Mouse (Mus musculus): ENCODE data around the gene Mrpl53. TPM values are rescaled to one million over a fixed set of nuclear protein-coding genes. Genes with fewer than 3 reads are reported as not detected.

Mrpl53 gene
- polyA plus RNA-seq, 1 experiment from 2014 or later: 121 TPM

- under 1% methylated on average over 46 of the region's 46 CpGs for WGBS
- H3K9ac ChIP-seq (replicated peaks): peak overlapping the region; percentile 83
- H3K27me3 ChIP-seq: peaks cover 49% of the 10 kb centered on the region
These were observed 30.4 kb upstream of the Mrpl53 start for GRCm38 (mm10) chr6:83078324-83078858.

GRCm38 (mm10) chr6:83080210-83080609, 28.6 kb upstream of the Mrpl53 start:
- peaks cover 49% of the 10 kb centered on the region for H3K27me3 ChIP-seq

More at GRCm38 (mm10) chr6:83078324-83078858, 30.4 kb upstream of the Mrpl53 start:
- H3K9me3 ChIP-seq: no peaks in the 10 kb centered on the region
- H3K4me1 ChIP-seq: peaks cover 22% of the 10 kb centered on the region
- peak overlapping the region; percentile 80 for H3K4me3 ChIP-seq
- peak overlapping the region; percentile 92 for H3K27ac ChIP-seq (replicated peaks)
- H3K4me2 ChIP-seq (replicated peaks): peak overlapping the region; percentile 77
- peaks cover 10% of the 10 kb centered on the region for H3K36me3 ChIP-seq
- peak; percentile 93 for ATAC-seq (replicated peaks)

GRCm38 (mm10) chr6:83083497-83083896, 25.3 kb upstream of the Mrpl53 start:
- Histone ChIP-seq H3K4me2 (replicated peaks) (no peak overlapping the region), H3K4me1 (peaks cover 23% of the 10 kb centered on the region), H3K36me3 (peaks cover 10% of the 10 kb centered on the region), H3K9ac (replicated peaks) (no peak overlapping the region), H3K27ac (replicated peaks) (no peak overlapping the region), H3K27me3 (peaks cover 63% of the 10 kb centered on the region), H3K9me3 (no peaks in the 10 kb centered on the region), H3K4me3 (no peak overlapping the region)
- WGBS: 14% methylated on average over 5 of the region's 5 CpGs
- no peak for ATAC-seq (replicated peaks)

More at GRCm38 (mm10) chr6:83080210-83080609, 28.6 kb upstream of the Mrpl53 start:
- ATAC-seq (replicated peaks): no peak
- H3K4me3 ChIP-seq: no peak overlapping the region
- no peak overlapping the region for H3K9ac ChIP-seq (replicated peaks)
- H3K9me3 ChIP-seq: no peaks in the 10 kb centered on the region
- WGBS: 97% methylated on average over 5 of the region's 5 CpGs
- no peak overlapping the region for H3K27ac ChIP-seq (replicated peaks)
- H3K36me3 ChIP-seq: peaks cover 10% of the 10 kb centered on the region
- no peak overlapping the region for H3K4me2 ChIP-seq (replicated peaks)
- peaks cover 22% of the 10 kb centered on the region for H3K4me1 ChIP-seq

GRCm38 (mm10) chr6:83084477-83084876, 24.4 kb upstream of the Mrpl53 start:
- no peak for ATAC-seq (replicated peaks)
- WGBS: 6% methylated on average over 6 of the region's 6 CpGs

GRCm38 (mm10) chr6:83086121-83087035, 22.5 kb upstream of the Mrpl53 start, which contains the start of gene Lbx2:
TSS of gene Lbx2 (plus strand) at chr6:83086367.
- H3K36me3 ChIP-seq: peaks cover 4% of the 10 kb centered on the region
- H3K9ac ChIP-seq (replicated peaks): no peak within 1 kb of the TSS
- no peak within 1 kb of the TSS for H3K4me2 ChIP-seq (replicated peaks)
- WGBS: 1% methylated on average over 42 of the region's 42 CpGs
- ATAC-seq (replicated peaks): no peak
- peaks cover 7% of the 10 kb centered on the region for H3K4me1 ChIP-seq
- H3K4me3 ChIP-seq: no peak within 1 kb of the TSS
- H3K9me3 ChIP-seq: no peaks in the 10 kb centered on the region
- peaks cover 86% of the 10 kb centered on the region for H3K27me3 ChIP-seq
- H3K27ac ChIP-seq (replicated peaks): no peak within 1 kb of the TSS

More at GRCm38 (mm10) chr6:83084477-83084876, 24.4 kb upstream of the Mrpl53 start:
- H3K4me2 ChIP-seq (replicated peaks): no peak overlapping the region
- H3K27ac ChIP-seq (replicated peaks): no peak overlapping the region
- peaks cover 15% of the 10 kb centered on the region for H3K4me1 ChIP-seq
- H3K27me3 ChIP-seq: peaks cover 71% of the 10 kb centered on the region
- no peak overlapping the region for H3K4me3 ChIP-seq
- no peak overlapping the region for H3K9ac ChIP-seq (replicated peaks)
- no peaks in the 10 kb centered on the region for H3K9me3 ChIP-seq
- H3K36me3 ChIP-seq: peaks cover 10% of the 10 kb centered on the region

- Histone ChIP-seq H3K4me1 (peaks cover 7% of the 10 kb centered on the region), H3K9ac (replicated peaks) (no peak overlapping the region), H3K4me2 (replicated peaks) (no peak overlapping the region; the same call in 1 of the 2 replicates), H3K27me3 (peaks cover 82% of the 10 kb centered on the region), H3K9me3 (no peaks in the 10 kb centered on the region), H3K36me3 (no peaks in the 10 kb centered on the region), H3K27ac (replicated peaks) (no peak overlapping the region), H3K4me3 (0 out of 2 replicates have a peak overlapping the region, but pooled peaks have one; percentile 2)
- WGBS: 1% methylated on average over 47 of the region's 47 CpGs
- no peak for ATAC-seq (replicated peaks)
These were observed 21.5 kb upstream of the Mrpl53 start for GRCm38 (mm10) chr6:83087205-83087925.

GRCm38 (mm10) chr6:83087926-83088260, 20.9 kb upstream of the Mrpl53 start:
- peaks cover 7% of the 10 kb centered on the region for H3K4me1 ChIP-seq
- no peaks in the 10 kb centered on the region for H3K36me3 ChIP-seq
- no peak overlapping the region for H3K4me3 ChIP-seq
- ATAC-seq (replicated peaks): no peak
- no peaks in the 10 kb centered on the region for H3K9me3 ChIP-seq
- no peak overlapping the region for H3K27ac ChIP-seq (replicated peaks)
- no peak overlapping the region for H3K9ac ChIP-seq (replicated peaks)
- H3K27me3 ChIP-seq: peaks cover 77% of the 10 kb centered on the region
- 5% methylated on average over 9 of the region's 9 CpGs for WGBS
- no peak overlapping the region for H3K4me2 ChIP-seq (replicated peaks)

- H3K4me3 ChIP-seq: no peak overlapping the region
- 56% methylated on average over 6 of the region's 6 CpGs for WGBS
- H3K9ac ChIP-seq (replicated peaks): no peak overlapping the region
- H3K36me3 ChIP-seq: no peaks in the 10 kb centered on the region
- no peaks in the 10 kb centered on the region for H3K9me3 ChIP-seq
- ATAC-seq (replicated peaks): no peak
- no peak overlapping the region for H3K27ac ChIP-seq (replicated peaks)
- H3K4me1 ChIP-seq: peaks cover 1% of the 10 kb centered on the region; the same call in 1 of the 2 replicates
- H3K27me3 ChIP-seq: peaks cover 37% of the 10 kb centered on the region
- no peak overlapping the region for H3K4me2 ChIP-seq (replicated peaks)
These were observed 16.3 kb upstream of the Mrpl53 start for GRCm38 (mm10) chr6:83092416-83093127.

GRCm38 (mm10) chr6:83095968-83096367, 12.9 kb upstream of the Mrpl53 start:
- H3K27ac ChIP-seq (replicated peaks): no peak overlapping the region
- no peak overlapping the region for H3K4me3 ChIP-seq
- H3K4me2 ChIP-seq (replicated peaks): no peak overlapping the region
- no peaks in the 10 kb centered on the region for H3K36me3 ChIP-seq
- peaks cover 8% of the 10 kb centered on the region; the same call in 1 of the 2 replicates for H3K27me3 ChIP-seq
- WGBS: 43% methylated on average over 6 of the region's 6 CpGs
- H3K4me1 ChIP-seq: peaks cover 3% of the 10 kb centered on the region
- H3K9ac ChIP-seq (replicated peaks): no peak overlapping the region
- no peak for ATAC-seq (replicated peaks)
- no peaks in the 10 kb centered on the region for H3K9me3 ChIP-seq

- Histone ChIP-seq H3K27me3 (peaks cover 8% of the 10 kb centered on the region; the same call in 1 of the 2 replicates), H3K9me3 (no peaks in the 10 kb centered on the region), H3K4me2 (replicated peaks) (no peak overlapping the region), H3K36me3 (no peaks in the 10 kb centered on the region), H3K4me3 (no peak overlapping the region), H3K4me1 (peaks cover 22% of the 10 kb centered on the region), H3K9ac (replicated peaks) (no peak overlapping the region), H3K27ac (replicated peaks) (no peak overlapping the region)
- ATAC-seq (replicated peaks): no peak
- WGBS: 85% methylated on average over 2 of the region's 2 CpGs
These were observed 10.4 kb upstream of the Mrpl53 start for GRCm38 (mm10) chr6:83098411-83098810.

GRCm38 (mm10) chr6:83101316-83101687, 7.5 kb upstream of the Mrpl53 start, which contains the start of the genes Ccdc142 and Gm42688:
TSS of gene Ccdc142 (plus strand) at chr6:83101601.
TSS of gene Gm42688 (plus strand) at chr6:83101617.
- Histone ChIP-seq H3K27ac (replicated peaks) (peak within 1 kb of the TSS; percentile 82), H3K9me3 (no peaks in the 10 kb centered on the region), H3K4me3 (peak within 1 kb of the TSS; percentile 84), H3K36me3 (no peaks in the 10 kb centered on the region), H3K4me1 (peaks cover 26% of the 10 kb centered on the region), H3K9ac (replicated peaks) (peak within 1 kb of the TSS; percentile 84), H3K27me3 (peaks cover 3% of the 10 kb centered on the region; the same call in 1 of the 2 replicates), H3K4me2 (replicated peaks) (peak within 1 kb of the TSS; percentile 100)
- ATAC-seq (replicated peaks): peak; percentile 81
- WGBS: under 1% methylated on average over 25 of the region's 25 CpGs
